Mouse (Mus musculus): ENCODE data around the gene Ptprg. TPM values are rescaled to one million over a fixed set of nuclear protein-coding genes. Genes with fewer than 3 reads are reported as not detected.

Gene Ptprg
- polyA plus RNA-seq, 1 experiment from 2014 or later: 50.1 TPM

DNA sequence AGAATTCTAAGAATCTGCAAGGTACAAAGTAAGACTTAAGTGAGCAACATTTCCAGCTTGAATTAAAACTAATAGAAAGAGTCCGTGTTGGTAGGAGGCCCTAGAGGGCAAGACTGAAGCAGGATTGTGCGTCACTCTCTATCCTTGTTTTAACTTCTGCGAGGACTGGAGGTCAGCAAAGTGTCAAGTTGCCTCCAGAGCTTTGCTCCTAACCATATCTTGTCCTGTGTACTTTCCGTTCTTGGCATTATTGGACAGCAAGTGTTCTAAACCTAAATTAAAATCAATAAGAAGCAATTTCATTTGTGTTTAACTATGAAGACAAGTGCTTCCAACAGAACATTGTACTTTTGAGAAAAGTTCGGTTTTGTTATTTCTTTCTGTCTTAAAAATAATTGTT, 20.4 kb downstream of the Ptprg start:
- no peaks in the 10 kb centered on the region for H3K36me3 ChIP-seq (ENCODE audit: control insufficient read depth, insufficient read depth, low read length)
- WGBS: 63% methylated on average over 5 of the region's 5 CpGs
- H3K9ac ChIP-seq (replicated peaks; ENCODE audit: low read length): no peak overlapping the region
- H3K27me3 ChIP-seq (ENCODE audit: control insufficient read depth, insufficient read depth, low read length): no peaks in the 10 kb centered on the region
- no peak for DNase-seq
- peaks cover 33% of the 10 kb centered on the region for H3K4me1 ChIP-seq (ENCODE audit: control insufficient read depth, insufficient read depth, low read length)
- H3K4me3 ChIP-seq (replicated peaks; ENCODE audit: low read depth, low read length): no peak overlapping the region
- no peaks in the 10 kb centered on the region for H3K9me3 ChIP-seq (ENCODE audit: control insufficient read depth, low read length)
- H3K4me2 ChIP-seq (ENCODE audit: low read length): no peak overlapping the region
- ATAC-seq (ENCODE audit: low FRiP score, low TSS enrichment): no peak
- H3K27ac ChIP-seq (replicated peaks; ENCODE audit: low read depth, low read length): no peak overlapping the region

- Histone ChIP-seq H3K36me3 (ENCODE audit: control insufficient read depth, insufficient read depth, low read length) (no peaks in the 10 kb centered on the region), H3K4me1 (ENCODE audit: control insufficient read depth, insufficient read depth, low read length) (peaks cover 35% of the 10 kb centered on the region), H3K4me3 (replicated peaks; ENCODE audit: low read depth, low read length) (no peak overlapping the region), H3K27ac (replicated peaks; ENCODE audit: low read depth, low read length) (0 out of 2 replicates have a peak overlapping the region, but pooled peaks have one; percentile 45), H3K4me2 (ENCODE audit: low read length) (peak overlapping the region; percentile 6; the same call in 1 of the 2 replicates), H3K9me3 (ENCODE audit: control insufficient read depth, low read length) (no peaks in the 10 kb centered on the region), H3K27me3 (ENCODE audit: control insufficient read depth, insufficient read depth, low read length) (no peaks in the 10 kb centered on the region), H3K9ac (replicated peaks; ENCODE audit: low read length) (no peak overlapping the region)
- DNase-seq (peak; percentile 30), ATAC-seq (ENCODE audit: low FRiP score, low TSS enrichment) (0 out of 2 replicates have a peak, but pooled peaks have one; percentile 20)
- WGBS: 2% methylated on average over 9 of the region's 9 CpGs
These were observed 24.1 kb downstream of the Ptprg start for GRCm38 (mm10) chr14:11577276-11577909.

- no peak for ATAC-seq (ENCODE audit: low FRiP score, low TSS enrichment)
- H3K4me2 ChIP-seq (ENCODE audit: low read length): no peak overlapping the region
- H3K4me3 ChIP-seq (replicated peaks; ENCODE audit: low read depth, low read length): no peak overlapping the region
- H3K9me3 ChIP-seq (ENCODE audit: control insufficient read depth, low read length): no peaks in the 10 kb centered on the region
- 0 out of 2 replicates have a peak overlapping the region, but pooled peaks have one; percentile 45 for H3K27ac ChIP-seq (replicated peaks; ENCODE audit: low read depth, low read length)
- peaks cover 35% of the 10 kb centered on the region for H3K4me1 ChIP-seq (ENCODE audit: control insufficient read depth, insufficient read depth, low read length)
- 31% methylated on average over 8 of the region's 8 CpGs for WGBS
- H3K36me3 ChIP-seq (ENCODE audit: control insufficient read depth, insufficient read depth, low read length): no peaks in the 10 kb centered on the region
- peak; percentile 14 for DNase-seq
- no peak overlapping the region for H3K9ac ChIP-seq (replicated peaks; ENCODE audit: low read length)
- H3K27me3 ChIP-seq (ENCODE audit: control insufficient read depth, insufficient read depth, low read length): no peaks in the 10 kb centered on the region
These were observed 24.6 kb downstream of the Ptprg start for GRCm38 (mm10) chr14:11577910-11578309.

DNA sequence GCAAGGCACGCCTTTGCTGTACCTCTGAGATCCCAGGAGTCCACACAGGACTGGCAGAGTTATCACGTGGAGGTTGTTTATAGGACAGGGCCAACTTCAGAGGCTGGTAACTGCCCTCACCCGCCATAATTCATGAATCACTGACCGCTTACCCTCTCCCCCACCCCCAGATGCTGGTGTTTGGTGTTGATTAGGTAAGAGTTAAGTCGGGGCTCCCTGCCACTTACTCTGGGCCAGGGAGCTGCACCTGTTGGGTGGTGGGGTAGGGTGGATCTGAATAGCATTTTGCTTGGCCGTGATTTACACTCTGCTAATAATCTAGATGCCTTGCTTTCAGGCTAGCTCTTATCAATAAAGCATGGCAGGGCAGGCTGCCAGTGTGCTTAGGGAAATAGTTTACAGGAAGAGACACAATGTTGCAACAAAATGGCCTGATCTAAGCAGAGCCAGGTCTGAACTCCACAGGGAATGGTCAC, 25.2 kb downstream of the Ptprg start:
- H3K27me3 ChIP-seq (ENCODE audit: control insufficient read depth, insufficient read depth, low read length): no peaks in the 10 kb centered on the region
- no peak overlapping the region for H3K9ac ChIP-seq (replicated peaks; ENCODE audit: low read length)
- no peaks in the 10 kb centered on the region for H3K9me3 ChIP-seq (ENCODE audit: control insufficient read depth, low read length)
- DNase-seq (peak; percentile 23), ATAC-seq (ENCODE audit: low FRiP score, low TSS enrichment) (no peak)
- H3K4me1 ChIP-seq (ENCODE audit: control insufficient read depth, insufficient read depth, low read length): peaks cover 30% of the 10 kb centered on the region
- H3K36me3 ChIP-seq (ENCODE audit: control insufficient read depth, insufficient read depth, low read length): no peaks in the 10 kb centered on the region
- no peak overlapping the region for H3K4me2 ChIP-seq (ENCODE audit: low read length)
- no peak overlapping the region for H3K4me3 ChIP-seq (replicated peaks; ENCODE audit: low read depth, low read length)
- 44% methylated on average over 6 of the region's 6 CpGs for WGBS
- H3K27ac ChIP-seq (replicated peaks; ENCODE audit: low read depth, low read length): no peak overlapping the region

DNA sequence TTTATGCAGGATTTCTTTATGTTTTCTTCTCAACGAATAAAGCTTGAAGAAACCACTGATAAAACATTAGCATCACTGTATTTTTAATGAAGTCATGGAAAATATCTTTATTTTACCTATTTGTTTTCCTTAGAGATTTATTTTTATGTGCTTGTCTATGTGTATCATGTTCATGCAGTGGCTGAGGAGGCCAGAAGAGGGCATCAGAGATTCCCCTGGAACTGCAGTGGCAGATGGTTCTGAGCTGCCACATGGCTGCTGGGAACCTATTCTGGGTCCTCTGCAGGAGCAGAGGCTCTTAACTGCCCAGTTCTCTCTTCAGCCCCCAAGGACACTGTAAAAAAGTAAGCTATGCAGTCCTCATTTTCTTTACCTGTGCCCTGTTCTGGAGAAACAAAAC, 26.6 kb downstream of the Ptprg start:
- ATAC-seq (ENCODE audit: low FRiP score, low TSS enrichment) (no peak), DNase-seq (no peak)
- Histone ChIP-seq H3K4me3 (replicated peaks; ENCODE audit: low read depth, low read length) (no peak overlapping the region), H3K9me3 (ENCODE audit: control insufficient read depth, low read length) (no peaks in the 10 kb centered on the region), H3K27ac (replicated peaks; ENCODE audit: low read depth, low read length) (no peak overlapping the region), H3K4me2 (ENCODE audit: low read length) (no peak overlapping the region), H3K27me3 (ENCODE audit: control insufficient read depth, insufficient read depth, low read length) (no peaks in the 10 kb centered on the region), H3K9ac (replicated peaks; ENCODE audit: low read length) (no peak overlapping the region), H3K36me3 (ENCODE audit: control insufficient read depth, insufficient read depth, low read length) (no peaks in the 10 kb centered on the region), H3K4me1 (ENCODE audit: control insufficient read depth, insufficient read depth, low read length) (peaks cover 27% of the 10 kb centered on the region)
- WGBS: 85% methylated on average over 1 of the region's 1 CpGs

- Histone ChIP-seq H3K36me3 (ENCODE audit: control insufficient read depth, insufficient read depth, low read length) (no peaks in the 10 kb centered on the region), H3K9ac (replicated peaks; ENCODE audit: low read length) (no peak overlapping the region), H3K4me2 (ENCODE audit: low read length) (no peak overlapping the region), H3K9me3 (ENCODE audit: control insufficient read depth, low read length) (no peaks in the 10 kb centered on the region), H3K4me3 (replicated peaks; ENCODE audit: low read depth, low read length) (no peak overlapping the region), H3K4me1 (ENCODE audit: control insufficient read depth, insufficient read depth, low read length) (no peaks in the 10 kb centered on the region), H3K27ac (replicated peaks; ENCODE audit: low read depth, low read length) (no peak overlapping the region), H3K27me3 (ENCODE audit: control insufficient read depth, insufficient read depth, low read length) (no peaks in the 10 kb centered on the region)
- no peak for DNase-seq
- WGBS: 67% methylated on average over 6 of the region's 6 CpGs
- ATAC-seq (ENCODE audit: low FRiP score, low TSS enrichment): no peak
These were observed 30.9 kb downstream of the Ptprg start for GRCm38 (mm10) chr14:11584263-11584662.

- DNase-seq (no peak), ATAC-seq (ENCODE audit: low FRiP score, low TSS enrichment) (no peak)
- Histone ChIP-seq H3K4me3 (replicated peaks; ENCODE audit: low read depth, low read length) (no peak overlapping the region), H3K9me3 (ENCODE audit: control insufficient read depth, low read length) (no peaks in the 10 kb centered on the region), H3K36me3 (ENCODE audit: control insufficient read depth, insufficient read depth, low read length) (no peaks in the 10 kb centered on the region), H3K27ac (replicated peaks; ENCODE audit: low read depth, low read length) (no peak overlapping the region), H3K4me1 (ENCODE audit: control insufficient read depth, insufficient read depth, low read length) (no peaks in the 10 kb centered on the region), H3K27me3 (ENCODE audit: control insufficient read depth, insufficient read depth, low read length) (no peaks in the 10 kb centered on the region), H3K9ac (replicated peaks; ENCODE audit: low read length) (no peak overlapping the region), H3K4me2 (ENCODE audit: low read length) (no peak overlapping the region)
- WGBS: 79% methylated on average over 5 of the region's 5 CpGs
These were observed 31.7 kb downstream of the Ptprg start for GRCm38 (mm10) chr14:11584929-11585633.

DNA sequence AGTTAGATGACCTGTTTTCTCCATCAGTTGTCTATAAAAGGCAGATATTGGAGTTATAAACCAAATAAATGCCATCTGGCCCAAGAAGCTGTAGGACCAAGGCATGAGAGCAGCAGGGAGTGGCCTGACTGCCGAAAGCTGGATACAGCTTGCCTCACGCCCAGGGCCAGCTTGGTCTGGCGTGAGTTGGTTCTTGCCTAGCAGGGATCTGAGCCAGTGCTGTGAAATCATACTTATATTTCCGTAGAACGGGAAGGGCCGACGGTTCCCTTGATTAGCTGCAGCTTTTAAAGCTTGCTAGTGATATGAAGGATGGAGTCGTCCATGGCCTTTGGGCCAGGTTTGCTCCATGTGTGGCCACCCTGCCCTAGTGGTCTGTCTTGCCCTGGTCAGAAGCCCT, 37.1 kb downstream of the Ptprg start:
- Histone ChIP-seq H3K4me3 (replicated peaks; ENCODE audit: low read depth, low read length) (no peak overlapping the region), H3K27ac (replicated peaks; ENCODE audit: low read depth, low read length) (no peak overlapping the region), H3K9ac (replicated peaks; ENCODE audit: low read length) (no peak overlapping the region), H3K27me3 (ENCODE audit: control insufficient read depth, insufficient read depth, low read length) (no peaks in the 10 kb centered on the region), H3K4me1 (ENCODE audit: control insufficient read depth, insufficient read depth, low read length) (no peaks in the 10 kb centered on the region), H3K36me3 (ENCODE audit: control insufficient read depth, insufficient read depth, low read length) (no peaks in the 10 kb centered on the region), H3K4me2 (ENCODE audit: low read length) (no peak overlapping the region), H3K9me3 (ENCODE audit: control insufficient read depth, low read length) (no peaks in the 10 kb centered on the region)
- DNase-seq (no peak), ATAC-seq (ENCODE audit: low FRiP score, low TSS enrichment) (no peak)
- WGBS: 88% methylated on average over 8 of the region's 8 CpGs

- 83% methylated on average over 2 of the region's 2 CpGs for WGBS
- Histone ChIP-seq H3K27ac (replicated peaks; ENCODE audit: low read depth, low read length) (no peak overlapping the region), H3K27me3 (ENCODE audit: control insufficient read depth, insufficient read depth, low read length) (no peaks in the 10 kb centered on the region), H3K9me3 (ENCODE audit: control insufficient read depth, low read length) (no peaks in the 10 kb centered on the region), H3K36me3 (ENCODE audit: control insufficient read depth, insufficient read depth, low read length) (no peaks in the 10 kb centered on the region), H3K9ac (replicated peaks; ENCODE audit: low read length) (no peak overlapping the region), H3K4me2 (ENCODE audit: low read length) (no peak overlapping the region), H3K4me1 (ENCODE audit: control insufficient read depth, insufficient read depth, low read length) (no peaks in the 10 kb centered on the region), H3K4me3 (replicated peaks; ENCODE audit: low read depth, low read length) (no peak overlapping the region)
- DNase-seq (no peak), ATAC-seq (ENCODE audit: low FRiP score, low TSS enrichment) (no peak)
These were observed 39.3 kb downstream of the Ptprg start for GRCm38 (mm10) chr14:11592650-11593049.

Data from midbrain, embryonic 14.5 days (tissue).